Mouse (Mus musculus) mature B cell (primary cell): ENCODE results near the gene Muc13.

Experiments used
- in situ Hi-C: fragments of 300-500 bp; cut with MboI; formaldehyde crosslinking; loops from 2 replicates; pipeline ENCODE4 v1.14.3; 2019

Muc13 gene

DNA sequence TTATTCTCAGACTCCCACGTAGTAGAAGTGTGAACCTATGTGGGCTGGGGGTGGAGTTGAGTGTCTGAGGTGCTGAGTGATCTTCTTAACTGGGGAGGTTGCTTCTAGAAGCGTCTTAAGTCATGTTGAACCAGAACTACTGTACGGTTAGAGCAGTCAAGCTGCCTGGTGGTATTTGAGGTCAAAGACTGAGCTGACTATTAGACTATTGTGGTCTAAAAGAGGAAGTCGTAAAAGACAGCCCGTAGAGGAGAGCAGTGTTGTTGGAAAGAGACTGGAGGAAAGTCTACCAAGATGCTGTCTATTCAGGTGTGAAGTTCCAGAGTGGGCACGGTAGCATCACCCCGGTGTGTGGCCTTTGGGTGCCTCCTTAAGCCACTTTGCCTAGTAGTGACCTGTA is 24.0 kb upstream of the Muc13 start:
- in situ Hi-C loops = no loop called here

DNA sequence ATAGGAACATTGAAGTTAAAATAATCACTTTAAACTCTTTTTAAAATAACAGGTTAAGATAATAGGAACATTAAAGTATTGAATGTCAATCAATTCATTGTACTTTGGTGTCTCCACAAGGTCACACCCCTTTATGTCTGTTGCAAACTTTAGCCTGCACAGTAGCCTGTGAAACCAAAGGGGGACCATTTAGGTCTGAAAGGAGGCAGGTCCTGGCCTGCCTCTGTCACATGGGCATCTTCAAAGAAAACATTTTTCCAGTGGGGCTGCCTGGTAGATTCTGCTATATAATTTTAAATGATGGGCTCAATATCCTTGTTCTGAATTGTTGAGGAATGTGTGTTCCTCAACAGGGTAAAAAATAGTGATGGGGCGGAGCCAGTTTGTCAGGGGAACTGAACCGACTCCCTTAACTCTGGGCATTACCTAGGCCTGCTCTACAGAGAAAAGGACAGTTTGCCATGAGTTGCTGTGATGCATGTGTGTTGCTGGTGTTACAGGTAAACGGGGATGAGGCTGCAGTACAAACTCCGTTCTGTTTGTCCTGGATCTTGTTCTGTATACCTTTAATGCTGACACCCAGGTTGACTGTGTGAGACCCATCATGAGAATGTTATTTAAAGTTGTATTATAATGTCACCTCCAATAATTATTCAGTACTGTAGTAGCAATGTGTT is 22.9 kb upstream of the Muc13 start:
- in situ Hi-C loops = no loop called here

DNA sequence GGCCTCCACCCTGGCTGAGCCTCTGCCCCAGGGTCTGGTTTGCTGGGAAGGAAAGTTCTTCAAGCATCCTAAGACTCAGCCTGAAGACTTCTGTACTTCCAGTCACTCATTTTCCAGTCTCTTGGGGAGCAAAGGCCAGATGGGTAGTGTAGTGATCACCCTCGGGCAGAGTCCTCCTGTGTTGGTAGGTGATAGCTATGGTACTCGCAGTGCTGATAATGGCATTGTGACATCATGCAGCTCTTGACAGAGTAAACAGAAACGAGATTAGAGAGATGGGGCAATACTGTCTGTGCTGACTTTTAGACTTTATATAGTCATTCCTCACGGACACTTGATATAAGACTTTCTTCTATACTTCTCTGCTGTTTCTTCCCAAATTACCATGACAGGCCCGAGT is 21.0 kb upstream of the Muc13 start:
- in situ Hi-C loops = no loop called here

DNA sequence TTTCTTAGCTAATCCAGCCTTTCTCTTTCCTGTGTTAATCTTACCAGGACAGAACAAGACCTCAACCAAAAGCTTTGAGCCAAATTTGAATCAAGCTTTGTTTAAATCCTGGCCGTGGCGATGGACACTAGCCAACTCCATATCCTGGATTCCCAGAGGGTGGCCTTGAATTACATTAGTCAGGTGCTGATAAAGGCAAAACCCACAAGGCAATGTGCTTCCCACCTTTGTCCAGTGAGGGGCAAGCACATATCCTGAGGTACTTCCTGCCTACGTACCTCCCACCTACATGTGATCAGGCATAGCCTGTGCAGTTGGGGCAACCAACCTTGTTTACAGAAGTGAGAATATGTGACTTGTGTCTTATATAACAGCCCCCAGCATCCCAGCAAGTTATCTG is 18.9 kb upstream of the Muc13 start:
- in situ Hi-C loops = no loop called here

DNA sequence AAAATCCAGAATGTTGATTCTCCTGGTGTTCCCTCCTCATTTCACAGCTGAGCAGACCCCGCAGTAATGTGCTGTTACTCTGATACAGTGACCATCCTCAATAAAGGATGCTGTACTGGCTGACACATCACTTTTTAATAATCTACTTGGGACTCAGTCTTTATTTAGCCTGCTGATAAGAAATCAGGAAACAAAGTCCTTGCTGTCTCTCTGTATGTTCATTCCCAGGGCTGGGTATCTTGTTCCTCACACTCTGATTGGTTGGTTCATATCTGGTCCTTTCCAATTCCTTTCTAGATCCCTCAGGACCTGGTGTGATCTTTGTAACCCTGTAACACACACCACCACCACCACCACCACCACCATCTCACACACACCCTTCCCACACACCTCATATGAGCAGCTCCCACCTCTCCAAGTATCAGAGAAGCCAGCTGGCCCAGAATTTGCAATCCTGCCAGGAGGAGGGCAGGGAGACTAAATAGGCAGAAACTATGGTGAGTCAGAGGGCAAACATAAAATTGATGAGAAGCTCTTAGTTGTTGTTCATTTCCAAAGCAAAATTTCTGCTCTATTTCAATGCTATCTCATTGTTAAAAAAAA is 18.0 kb upstream of the Muc13 start:
- in situ Hi-C loops = no loop called here

DNA sequence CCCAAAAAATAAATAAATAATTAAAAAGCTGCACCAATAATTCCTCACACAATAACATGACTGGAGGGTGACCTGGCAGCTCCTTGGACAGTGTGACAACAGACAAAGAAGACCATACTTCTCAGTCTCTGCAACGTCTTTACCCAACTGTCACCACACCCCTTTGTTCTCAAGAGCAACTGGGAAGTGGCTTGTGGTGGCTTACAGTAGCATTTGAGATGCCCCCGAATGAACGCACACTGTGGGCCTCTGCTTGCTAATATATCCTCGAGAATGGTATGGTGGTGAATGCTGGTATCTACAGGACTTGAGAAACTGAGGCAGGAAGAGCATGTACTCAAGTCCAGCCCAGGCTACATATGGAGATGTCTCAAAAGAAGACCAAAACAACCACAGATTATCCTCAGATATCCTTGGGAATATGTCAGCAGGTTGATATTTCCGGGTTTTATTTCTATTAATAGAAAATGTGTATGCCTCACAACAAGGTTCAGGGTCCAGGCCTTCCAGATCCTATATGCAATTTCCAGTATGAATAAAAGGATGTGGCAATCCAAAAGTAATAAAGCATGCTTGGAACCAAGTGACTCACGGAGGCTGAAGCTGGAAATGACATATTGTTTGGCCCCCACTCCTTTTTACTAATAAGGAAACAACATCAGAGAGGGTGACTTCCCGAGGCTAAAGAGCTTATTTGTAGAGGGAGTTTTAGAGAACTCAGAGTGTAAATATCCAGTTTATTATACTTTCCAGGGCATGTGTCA is 16.9 kb upstream of the Muc13 start:
- in situ Hi-C loops = no loop called here

DNA sequence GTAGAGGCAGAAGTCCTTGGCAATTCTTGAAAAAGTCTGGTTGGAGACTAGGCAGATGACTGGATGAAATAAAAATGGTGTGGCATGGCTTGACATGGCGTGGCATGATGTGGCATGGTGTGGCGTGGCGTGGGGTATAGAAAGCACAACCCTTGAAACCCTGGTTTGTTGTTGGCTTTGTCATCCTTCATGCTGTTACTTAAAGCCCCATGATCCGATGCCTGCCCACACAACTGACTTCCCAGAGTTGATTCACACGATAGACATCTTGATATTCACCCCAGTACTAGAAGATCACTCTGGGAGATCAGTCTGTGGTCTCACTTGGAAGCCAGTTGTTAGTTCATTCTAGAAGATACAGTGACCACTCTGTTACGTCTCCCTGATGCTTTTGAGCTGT is 16.2 kb upstream of the Muc13 start:
- in situ Hi-C loops = no loop called here

DNA sequence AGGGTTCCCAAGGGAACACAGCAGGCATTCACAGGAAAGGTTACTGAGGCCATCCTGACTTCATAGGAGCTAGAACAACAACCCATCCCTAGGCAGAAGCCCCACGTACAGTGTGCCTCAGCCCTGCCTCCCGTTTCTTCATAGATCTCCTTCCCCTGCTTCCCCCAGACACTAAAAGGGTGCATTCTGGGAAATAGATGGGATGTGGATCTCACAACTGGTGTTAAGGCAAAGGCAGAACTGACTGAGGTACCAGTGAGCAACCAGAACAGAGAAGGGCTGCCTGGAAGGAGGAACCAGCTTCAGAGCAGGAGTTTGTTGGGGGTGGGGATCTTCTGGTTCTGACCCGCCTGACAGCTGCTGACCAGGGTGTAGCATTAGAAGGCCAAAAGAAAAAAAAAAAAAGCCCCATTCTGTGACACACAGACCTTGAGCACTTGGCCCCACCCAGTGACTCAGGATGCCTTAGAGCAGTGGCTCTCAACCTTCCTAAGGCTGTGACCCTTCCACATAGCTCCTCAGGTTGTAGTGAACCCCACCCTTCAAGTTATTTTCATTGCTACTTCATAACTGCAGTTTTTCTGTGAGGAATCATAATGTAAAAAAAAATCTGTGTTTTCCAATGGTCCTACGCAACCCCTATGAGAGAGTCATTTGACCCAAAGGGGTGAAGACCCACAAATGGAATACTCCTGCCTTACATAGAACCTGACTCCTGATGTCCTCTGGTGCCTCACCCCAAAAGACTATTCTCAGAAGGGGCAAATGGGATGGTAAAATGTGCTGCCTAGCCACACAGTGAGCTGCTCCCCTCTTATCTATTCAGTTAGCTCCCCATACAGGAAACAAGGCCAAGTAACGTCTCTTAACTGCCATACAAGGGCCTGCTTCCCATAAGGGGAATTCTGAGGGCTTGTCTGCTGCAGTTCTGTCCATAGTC is 11.8 kb upstream of the Muc13 start:
- in situ Hi-C loops = no loop called here

DNA sequence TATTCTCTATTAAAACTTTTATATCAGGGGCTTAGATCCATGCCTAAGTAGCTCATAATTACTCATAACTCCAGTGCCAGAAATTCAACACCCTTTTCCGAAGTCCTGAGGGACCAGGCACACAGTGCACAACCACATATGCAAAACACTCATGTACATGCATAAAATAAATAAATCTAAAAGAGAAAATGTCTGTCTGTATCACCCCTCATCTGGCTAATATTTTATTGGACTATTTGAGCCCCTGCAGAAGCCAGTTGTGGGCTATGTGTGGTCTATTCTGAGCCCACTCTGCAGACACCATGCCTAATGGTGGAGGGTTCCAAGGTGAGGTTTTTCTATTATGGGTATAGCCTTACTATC is 11.1 kb upstream of the Muc13 start:
- in situ Hi-C loops = no loop called here

DNA sequence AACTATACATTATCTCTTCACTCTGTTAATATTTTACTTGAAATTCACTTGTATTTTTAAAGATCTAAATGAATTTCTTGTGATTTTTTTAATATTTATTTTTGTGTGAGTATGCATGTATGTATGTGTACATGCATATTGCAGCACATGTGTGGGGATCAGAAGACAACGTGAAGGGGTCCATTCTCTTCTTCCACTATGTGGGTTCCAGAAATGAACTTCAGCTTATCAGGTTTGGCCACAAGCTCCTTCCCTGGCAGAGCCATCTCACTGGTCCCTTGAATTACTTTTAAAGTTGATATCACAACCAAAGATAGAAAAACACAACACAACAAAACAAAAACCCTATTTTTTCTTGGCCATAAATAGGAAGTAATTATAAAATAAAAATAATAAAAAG is 9.3 kb upstream of the Muc13 start:
- in situ Hi-C loops = no loop called here

DNA sequence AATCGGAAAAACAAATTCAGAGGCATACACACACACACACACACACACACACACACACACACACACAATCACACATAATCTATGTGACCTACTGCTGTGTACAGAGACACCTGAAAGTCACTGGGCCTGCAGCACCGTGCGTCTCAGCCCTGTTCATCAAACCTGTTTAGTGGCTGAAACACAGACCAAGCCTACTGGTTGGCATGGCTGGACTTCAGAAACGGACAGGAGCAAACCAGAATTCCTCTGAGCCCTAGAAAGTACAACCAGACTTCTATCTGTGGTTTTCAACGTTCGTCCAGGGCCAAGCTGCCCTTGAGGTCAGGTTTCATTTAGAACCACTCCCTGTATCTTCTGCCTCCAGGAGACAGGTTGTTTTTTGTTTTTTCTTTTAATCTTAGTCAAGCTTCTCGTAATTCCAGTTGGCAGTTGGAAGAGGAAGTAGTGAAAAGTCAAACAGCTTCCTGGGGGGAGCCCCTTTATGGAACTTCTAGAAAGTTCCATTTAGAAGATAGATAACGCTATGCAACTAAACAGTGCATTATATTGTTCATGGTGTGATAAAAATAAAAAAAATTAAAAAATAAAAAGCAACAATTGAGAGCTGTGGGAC is 8.6 kb upstream of the Muc13 start:
- in situ Hi-C loops = no loop called here

DNA sequence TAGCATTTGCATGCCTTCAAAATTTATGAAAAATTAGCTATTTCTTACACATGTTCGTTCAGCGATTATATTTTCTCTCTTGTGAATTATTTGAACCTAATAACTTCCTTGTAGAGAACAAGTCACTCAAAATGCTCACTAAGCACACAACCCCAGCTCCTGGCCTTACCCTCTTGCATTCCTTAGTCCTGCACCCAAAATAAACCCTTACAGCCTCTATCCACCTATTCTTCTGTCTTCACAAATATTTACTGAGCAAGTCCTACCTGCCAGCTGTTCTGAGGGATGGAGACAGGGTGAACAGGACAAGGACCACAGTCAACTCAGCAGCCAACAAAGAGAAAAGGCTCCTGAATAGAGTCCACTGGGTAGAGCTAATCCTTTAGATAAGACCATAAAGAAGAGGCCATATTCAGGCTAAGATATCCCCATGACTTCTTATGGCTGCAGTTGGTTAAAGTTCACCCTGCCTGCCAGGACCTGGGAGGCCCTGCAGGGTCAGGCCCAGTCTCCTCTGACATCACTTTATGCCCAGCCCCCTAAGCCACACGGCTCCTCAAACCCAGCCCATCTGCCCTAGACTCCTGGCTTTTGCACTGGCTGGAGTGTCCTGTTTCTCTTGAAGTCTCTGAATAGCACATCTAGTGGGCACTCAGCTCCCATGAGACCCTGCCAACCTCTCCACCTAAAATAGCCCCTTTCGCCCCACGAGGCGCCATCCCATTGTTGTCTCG is 7.0 kb upstream of the Muc13 start:
- in situ Hi-C loops = no loop called here

DNA sequence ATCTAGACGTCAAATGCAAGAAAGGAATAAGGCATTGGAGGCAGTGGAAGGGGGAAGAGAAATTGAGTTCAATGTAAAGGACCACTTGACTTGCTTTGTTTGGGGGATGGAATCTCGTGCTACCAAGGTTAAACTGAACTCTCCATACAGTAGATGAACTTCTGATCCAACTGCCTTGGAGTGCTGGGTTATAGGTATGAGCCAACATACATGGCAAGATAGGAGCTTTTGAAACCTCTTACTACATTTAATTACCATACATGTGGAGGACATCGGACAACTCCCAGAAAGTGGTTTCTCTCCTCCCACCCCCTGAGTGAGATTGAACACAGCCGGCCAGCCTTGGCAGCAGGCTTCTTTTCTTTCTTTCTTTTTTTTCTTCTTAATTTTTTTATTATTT is 1.3 kb downstream of the Muc13 start:
- in situ Hi-C loops = no loop called here

DNA sequence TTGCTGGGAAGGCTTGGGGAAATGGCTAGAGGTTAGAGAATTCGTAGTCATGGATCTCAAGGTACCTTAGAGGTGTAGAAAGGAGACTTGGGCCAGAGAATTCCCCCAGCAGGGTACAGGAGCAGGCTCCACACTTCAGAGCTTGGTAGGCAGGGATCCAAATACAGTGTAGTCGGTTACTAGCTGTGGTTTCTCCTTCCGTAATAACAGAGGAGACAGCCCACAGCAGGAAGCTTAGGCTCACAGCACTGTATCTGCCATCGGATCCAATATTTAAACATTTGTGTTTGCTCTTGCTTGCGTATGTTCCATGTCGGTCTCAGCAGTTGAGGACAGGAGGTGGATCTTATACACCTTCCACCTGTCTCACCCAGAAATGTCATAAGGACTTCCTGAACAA is 2.0 kb downstream of the Muc13 start:
- in situ Hi-C loops = no loop called here

DNA sequence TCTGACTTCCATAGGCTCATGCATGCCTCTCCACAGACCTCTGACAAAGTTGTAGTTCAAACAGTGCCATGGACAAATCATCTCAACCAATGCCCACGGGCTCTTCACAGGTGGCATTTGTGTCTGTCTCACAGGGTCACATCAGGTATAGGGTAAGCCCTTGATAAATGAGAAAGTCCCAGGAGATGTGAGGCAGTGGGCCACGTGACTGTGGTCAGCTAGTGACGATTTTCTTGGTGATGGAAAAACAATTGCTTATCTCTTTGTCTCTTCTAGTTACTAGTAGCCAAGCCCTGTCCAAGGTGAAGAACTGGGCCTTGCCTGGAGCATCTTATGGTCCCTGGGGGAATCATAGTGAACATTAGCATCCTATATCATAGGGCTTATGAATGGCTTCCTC is 2.9 kb downstream of the Muc13 start:
- in situ Hi-C loops = no loop called here

DNA sequence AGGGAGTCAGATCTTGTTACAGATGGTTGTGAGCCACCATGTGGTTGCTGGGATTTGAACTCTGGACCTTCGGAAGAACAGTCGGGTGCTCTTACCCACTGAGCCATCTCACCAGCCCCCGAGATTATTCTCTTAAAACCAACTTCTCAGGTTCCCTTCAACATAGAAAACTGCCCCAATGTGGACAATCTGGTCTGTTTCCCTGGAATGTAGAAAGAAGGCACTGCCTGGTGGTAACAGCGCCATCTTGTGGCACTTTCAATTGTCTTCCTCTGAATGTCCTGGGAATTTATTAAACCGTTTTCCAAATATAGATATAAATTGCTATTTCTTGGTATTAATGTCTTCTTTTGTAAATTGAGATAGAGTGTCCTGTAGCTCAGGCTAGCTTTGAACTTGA is 4.0 kb downstream of the Muc13 start:
- in situ Hi-C loops = no loop called here

DNA sequence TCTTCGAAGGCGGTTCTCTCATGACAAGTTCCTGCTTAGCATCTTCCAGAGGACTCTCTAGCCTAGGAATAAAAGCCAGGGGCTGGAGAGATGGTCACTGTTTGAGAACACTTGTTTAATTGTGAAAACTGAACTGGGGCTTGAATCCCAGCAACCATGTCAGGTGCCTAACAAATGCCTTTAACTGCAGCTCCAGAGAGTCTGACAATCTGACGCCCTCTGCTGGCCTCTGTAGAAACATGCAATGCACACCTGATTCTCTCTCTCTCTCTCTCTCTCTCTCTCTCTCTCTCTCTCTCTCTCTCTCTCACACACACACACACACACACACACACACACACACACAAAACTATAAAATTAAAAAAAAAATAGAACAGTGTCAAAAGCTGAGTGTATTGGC is 16.2 kb downstream of the Muc13 start:
- in situ Hi-C loops = no loop called here

DNA sequence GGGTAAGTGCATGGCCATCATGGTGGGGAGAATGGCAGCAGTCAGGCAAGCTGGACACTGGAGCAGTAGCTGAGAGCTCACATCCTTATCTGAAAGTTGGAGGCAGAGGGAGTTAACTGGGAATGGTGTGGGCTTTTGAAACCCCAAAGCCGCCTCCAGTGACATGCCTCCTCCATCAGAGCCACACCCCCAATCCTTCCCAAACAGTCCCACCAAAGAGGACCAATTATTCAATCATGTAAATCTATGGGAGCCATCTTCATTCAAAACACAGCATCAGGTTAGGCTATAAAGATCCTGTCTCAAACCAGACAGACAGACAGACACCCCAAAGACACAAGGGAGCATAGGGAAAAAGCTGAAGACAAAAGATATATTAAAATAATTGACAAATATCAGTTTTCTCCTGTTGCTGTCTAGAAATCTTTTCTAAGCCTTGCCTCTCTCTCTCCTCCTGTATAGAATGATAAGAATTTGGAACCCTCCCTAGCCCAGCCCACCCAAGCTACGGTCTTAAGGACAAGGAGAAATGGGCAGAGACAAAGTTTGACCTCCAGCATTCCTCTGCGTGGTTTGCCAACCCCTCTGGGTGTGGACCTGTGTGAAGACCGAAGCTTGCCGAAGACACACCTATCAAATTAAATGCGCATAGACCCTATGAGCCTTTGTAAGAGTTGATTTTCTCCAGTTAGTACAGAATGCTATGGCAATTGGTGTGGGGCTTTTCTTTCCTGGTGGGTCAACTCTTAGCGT is 24.8 kb downstream of the Muc13 start:
- in situ Hi-C loops = no loop called here

DNA sequence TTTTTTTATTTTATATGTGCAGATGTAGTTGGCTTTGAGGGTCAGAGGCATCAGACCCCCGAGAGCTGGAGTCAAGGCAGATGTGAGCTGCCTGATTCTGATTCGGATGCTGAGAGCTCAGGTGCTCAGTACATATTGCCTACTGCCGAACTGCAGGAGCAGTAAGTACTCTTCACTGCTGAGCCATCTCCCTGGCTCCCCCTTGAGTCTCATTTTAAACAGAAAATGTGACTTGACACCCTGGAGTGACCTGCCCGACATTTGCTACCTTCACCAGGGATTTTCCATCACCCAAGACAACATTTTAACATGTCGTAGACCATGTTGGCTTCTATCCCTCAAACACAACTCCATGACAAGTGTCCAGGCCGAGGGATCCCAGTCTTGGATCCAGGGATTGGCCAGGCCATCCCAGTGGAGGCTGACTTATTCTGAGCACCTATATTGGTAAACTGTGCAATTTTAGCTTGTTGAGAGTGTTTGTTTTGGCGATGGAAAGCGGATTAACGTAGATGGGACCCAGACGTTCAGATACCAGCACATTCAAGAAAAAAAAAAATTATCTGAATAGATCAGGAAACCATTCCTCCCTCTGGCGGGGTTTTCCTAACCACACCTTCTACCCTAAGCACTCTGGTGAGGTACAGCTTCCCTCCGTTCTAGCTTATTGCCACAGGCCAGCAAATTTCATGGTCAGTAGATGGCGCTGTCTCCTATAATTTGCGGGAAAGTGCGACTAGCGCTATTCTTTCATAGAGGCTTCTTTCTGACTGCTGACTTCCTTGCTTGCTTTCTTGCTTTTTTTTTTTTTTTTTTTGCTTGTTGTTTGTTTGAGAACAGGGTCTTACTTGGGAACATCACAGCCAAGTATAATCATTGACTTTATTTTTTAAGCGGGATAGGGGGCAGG is 26.7 kb downstream of the Muc13 start:
- in situ Hi-C loops = loop anchor here (10.0 kb wide), 1 partner anchor 134 kb away; no protein-coding TSS in a partner anchor
